Mouse (Mus musculus) lung, postnatal 0 days (tissue): ENCODE data around the gene Ganc. TPM values are rescaled to one million over a fixed set of nuclear protein-coding genes. Genes with fewer than 3 reads are reported as not detected.

Source experiments
- ATAC-seq: fragments of 200-750 bp; cut with Nextera tagmentation; 2 replicates; pipeline ENCODE4 v1.8.0; 2017; ENCODE audit warnings: moderate library complexity
- DNase-seq: peaks from one replicate; pipeline ENCODE4 v3.0.0-alpha.2; 2016; ENCODE audit warnings: low spot score
- H3K27ac ChIP-seq: fragments of 300-500 bp; sonication (generic); 2 replicates; pipeline ENCODE4 v1.5.1; 2014; ENCODE audit warnings: antibody characterized with exemption, mild to moderate bottlenecking, low read length, mixed read lengths
- H3K27me3 ChIP-seq: fragments of 300-500 bp; sonication (generic); replicated peaks from 2 replicates; pipeline ENCODE4 v1.6.1; 2014; ENCODE audit warnings: low read length, mixed read lengths; ENCODE audit not compliant: insufficient read depth
- H3K36me3 ChIP-seq: fragments of 300-500 bp; sonication (generic); 2 replicates; pipeline ENCODE4 v1.6.1; 2014; ENCODE audit warnings: low read length, mixed read lengths; ENCODE audit not compliant: insufficient read depth
- H3K4me1 ChIP-seq: fragments of 300-500 bp; sonication (generic); 2 replicates; pipeline ENCODE4 v1.6.1; 2014; ENCODE audit warnings: antibody characterized with exemption, low read depth, low read length, mixed read lengths; ENCODE audit not compliant: insufficient read depth
- H3K4me2 ChIP-seq: fragments of 300-500 bp; sonication (generic); replicated peaks from 2 replicates; pipeline ENCODE4 v1.6.1; 2014; ENCODE audit warnings: low read depth, mild to moderate bottlenecking, low read length, moderate library complexity, mixed read lengths
- H3K4me3 ChIP-seq: fragments of 300-500 bp; sonication (generic); 2 replicates; pipeline ENCODE4 v1.5.1; 2014; ENCODE audit warnings: low read depth, low read length
- H3K9ac ChIP-seq: fragments of 300-500 bp; sonication (generic); replicated peaks from 2 replicates; pipeline ENCODE4 v1.6.1; 2014; ENCODE audit warnings: low read depth, mild to moderate bottlenecking
- H3K9me3 ChIP-seq: fragments of 300-500 bp; sonication (generic); 2 replicates; pipeline ENCODE4 v1.6.1; 2016; ENCODE audit warnings: low read length, mixed read lengths
- CTCF ChIP-seq: IDR thresholded peaks from 2 replicates; pipeline ENCODE4 v1.5.1; 2016; ENCODE audit warnings: antibody characterized with exemption, mild to moderate bottlenecking
- EP300 ChIP-seq: IDR thresholded peaks from 2 replicates; pipeline ENCODE4 v1.6.1; 2016; ENCODE audit warnings: antibody characterized with exemption, mild to moderate bottlenecking, control low read depth
- WGBS: fragments of 180-500 bp; shearing (Covaris S2); extraction: QIAGEN DNeasy Blood & Tissue Kit; methylation state at CpG from one replicate; pipeline ENCODE4 v1.1.7; 2014; 5-methylcytosine and 5-hydroxymethylcytosine counted together
- polyA plus RNA-seq: library from polyadenylated mRNA; unstranded; fragments of >200 nt; fragmentation: Nextera tagmentation; extraction: Ambion mirVana; gene quantifications from 2 replicates; pipeline ENCODE4 v1.2.1, GENCODE M21; 2015

The Ganc gene
- polyA plus RNA-seq, 1 experiment from 2014 or later = 11.5 TPM

DNA sequence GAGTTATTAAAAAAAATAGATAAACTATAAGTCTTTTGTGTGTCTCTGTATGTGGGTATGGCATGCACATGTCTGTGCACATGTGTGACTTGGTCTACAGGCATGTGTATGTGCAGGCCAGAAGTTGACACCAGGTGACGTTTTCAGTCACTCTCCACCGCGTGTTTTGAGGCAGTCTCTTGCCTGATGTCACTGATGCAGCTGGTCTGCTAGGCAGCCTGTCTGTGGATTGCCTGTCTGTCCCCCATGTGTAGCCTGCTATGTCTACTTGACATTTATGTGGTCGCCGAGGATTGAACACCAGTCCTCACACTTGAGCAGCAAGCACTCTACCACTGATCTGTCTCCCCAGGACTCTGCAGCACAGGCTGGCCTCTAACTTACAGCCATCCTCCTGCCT lies 20.7 kb downstream of the Ganc start:
- Histone ChIP-seq H3K9ac (no peak overlapping the region), H3K4me3 (no peak overlapping the region), H3K27me3 (no peaks in the 10 kb centered on the region), H3K4me2 (no peak overlapping the region), H3K36me3 (no peaks in the 10 kb centered on the region), H3K27ac (no peak overlapping the region), H3K9me3 (no peaks in the 10 kb centered on the region), H3K4me1 (no peaks in the 10 kb centered on the region)
- no peak for TF ChIP-seq CTCF
- no peak for TF ChIP-seq EP300
- WGBS = 79% methylated on average over 5 of the region's 5 CpGs
- ATAC-seq (no peak), DNase-seq (no peak)

DNA sequence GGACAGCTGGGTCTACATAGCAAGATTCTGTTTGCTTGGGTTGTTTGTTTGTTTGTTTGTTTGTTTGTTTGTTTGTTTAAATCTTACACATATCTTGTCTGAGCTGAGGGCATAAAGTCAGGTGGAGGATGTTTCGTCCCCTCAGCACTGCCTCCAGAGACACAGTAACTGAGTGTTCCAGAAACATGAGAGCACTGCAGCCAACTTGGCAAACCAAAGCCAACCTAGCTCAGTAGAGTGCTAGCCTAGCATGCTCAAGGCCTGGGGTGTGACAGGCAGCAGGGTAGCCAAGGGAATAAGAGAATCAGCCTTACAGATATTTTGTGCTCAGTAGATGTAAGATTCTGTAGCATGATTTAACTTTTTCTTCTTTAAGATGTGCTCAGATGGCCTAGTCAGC lies 40.8 kb downstream of the Ganc start:
- Histone ChIP-seq H3K36me3 (no peaks in the 10 kb centered on the region), H3K4me2 (no peak overlapping the region), H3K9me3 (no peaks in the 10 kb centered on the region), H3K4me3 (no peak overlapping the region), H3K27ac (no peak overlapping the region), H3K4me1 (no peaks in the 10 kb centered on the region), H3K9ac (no peak overlapping the region), H3K27me3 (no peaks in the 10 kb centered on the region)
- WGBS = 91% methylated on average over 1 of the region's 1 CpGs
- ATAC-seq (no peak), DNase-seq (no peak)
- no peak for TF ChIP-seq CTCF
- no peak for TF ChIP-seq EP300

DNA sequence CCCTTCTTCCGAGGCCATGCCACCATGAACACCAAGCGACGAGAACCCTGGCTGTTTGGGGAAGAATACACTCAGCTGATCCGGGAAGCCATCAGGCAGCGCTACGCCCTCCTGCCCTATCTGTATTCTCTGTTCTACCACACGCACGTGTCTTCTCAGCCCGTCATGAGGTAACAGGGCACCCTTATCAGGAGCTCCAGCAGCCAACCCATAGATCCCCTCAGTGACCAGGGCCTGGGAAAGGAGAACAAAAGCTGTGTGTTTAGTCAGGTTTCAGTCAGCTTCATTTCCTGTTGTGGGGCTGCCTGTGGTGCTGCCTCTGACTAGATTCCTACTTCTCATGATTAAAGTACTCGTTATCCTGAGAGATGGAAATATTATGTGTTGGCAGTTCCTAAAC lies 42.7 kb downstream of the Ganc start:
- no peak overlapping the region for H3K27ac ChIP-seq
- H3K27me3 ChIP-seq = no peaks in the 10 kb centered on the region
- ATAC-seq (no peak), DNase-seq (no peak)
- no peaks in the 10 kb centered on the region for H3K9me3 ChIP-seq
- H3K36me3 ChIP-seq = no peaks in the 10 kb centered on the region
- H3K4me2 ChIP-seq = no peak overlapping the region
- TF ChIP-seq CTCF (no peak), EP300 (no peak)
- 55% methylated on average over 10 of the region's 10 CpGs for WGBS
- no peak overlapping the region for H3K9ac ChIP-seq
- H3K4me1 ChIP-seq = no peaks in the 10 kb centered on the region
- no peak overlapping the region for H3K4me3 ChIP-seq

DNA sequence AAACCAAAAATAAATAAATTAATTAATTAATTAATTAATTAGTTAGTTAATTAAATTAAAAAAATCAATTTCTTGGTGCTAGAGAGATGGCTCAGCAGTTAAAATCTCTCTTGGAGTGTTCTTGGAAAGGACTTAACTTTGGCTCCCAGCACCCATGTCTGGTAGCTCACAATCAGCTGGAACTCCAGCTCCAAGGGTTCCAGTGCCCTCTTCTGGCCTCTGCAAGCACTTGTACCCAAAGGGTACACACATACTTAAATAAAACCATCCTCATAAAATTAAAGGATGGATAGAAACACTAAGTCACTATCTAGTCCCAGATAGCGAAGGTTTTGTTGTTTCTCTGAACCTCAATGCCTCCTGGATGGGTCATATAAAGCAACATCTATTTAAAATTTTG lies 43.6 kb downstream of the Ganc start:
- Histone ChIP-seq H3K27me3 (no peaks in the 10 kb centered on the region), H3K27ac (no peak overlapping the region), H3K4me2 (no peak overlapping the region), H3K36me3 (no peaks in the 10 kb centered on the region), H3K4me3 (no peak overlapping the region), H3K9ac (no peak overlapping the region), H3K4me1 (no peaks in the 10 kb centered on the region), H3K9me3 (no peaks in the 10 kb centered on the region)
- 91% methylated on average over 1 of the region's 1 CpGs for WGBS
- DNase-seq (no peak), ATAC-seq (no peak)
- TF ChIP-seq EP300 = no peak
- no peak for TF ChIP-seq CTCF

DNA sequence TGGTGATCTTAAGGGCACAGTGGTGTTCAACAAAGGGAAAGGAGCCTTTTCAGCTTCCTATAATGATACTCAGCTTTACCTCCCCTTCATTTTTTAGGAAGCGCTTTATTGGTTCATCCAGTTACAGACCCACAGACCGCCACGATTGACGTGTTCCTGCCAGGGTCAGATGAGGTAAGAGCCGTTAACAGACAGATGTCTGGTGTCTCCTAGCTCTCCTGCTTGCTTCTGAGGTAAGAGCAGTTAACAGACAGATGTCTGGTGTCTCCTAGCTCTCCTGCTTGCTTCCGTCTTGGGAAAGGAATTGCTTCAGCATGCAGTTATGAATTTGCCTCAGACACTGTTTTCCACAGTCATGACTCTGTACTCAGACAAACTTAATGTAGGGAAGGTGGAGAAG lies 47.0 kb downstream of the Ganc start:
- ATAC-seq (no peak), DNase-seq (peak; percentile 7)
- Histone ChIP-seq H3K4me3 (no peak overlapping the region), H3K9me3 (no peaks in the 10 kb centered on the region), H3K9ac (no peak overlapping the region), H3K27me3 (no peaks in the 10 kb centered on the region), H3K4me2 (no peak overlapping the region), H3K4me1 (no peaks in the 10 kb centered on the region), H3K36me3 (no peaks in the 10 kb centered on the region; the same call in 1 of the 2 replicates), H3K27ac (no peak overlapping the region)
- 61% methylated on average over 6 of the region's 6 CpGs for WGBS
- no peak for TF ChIP-seq CTCF

GRCm38 (mm10) chr2:120452600-120452999 lies 48.9 kb downstream of the Ganc start:
- DNase-seq (peak; percentile 8), ATAC-seq (no peak)
- Histone ChIP-seq H3K27ac (no peak overlapping the region), H3K36me3 (no peaks in the 10 kb centered on the region; the same call in 1 of the 2 replicates), H3K4me1 (no peaks in the 10 kb centered on the region), H3K9me3 (no peaks in the 10 kb centered on the region), H3K4me2 (no peak overlapping the region), H3K9ac (no peak overlapping the region), H3K27me3 (no peaks in the 10 kb centered on the region), H3K4me3 (no peak overlapping the region)
- TF ChIP-seq CTCF = no peak
- TF ChIP-seq EP300 = no peak
- 53% methylated on average over 4 of the region's 4 CpGs for WGBS

DNA sequence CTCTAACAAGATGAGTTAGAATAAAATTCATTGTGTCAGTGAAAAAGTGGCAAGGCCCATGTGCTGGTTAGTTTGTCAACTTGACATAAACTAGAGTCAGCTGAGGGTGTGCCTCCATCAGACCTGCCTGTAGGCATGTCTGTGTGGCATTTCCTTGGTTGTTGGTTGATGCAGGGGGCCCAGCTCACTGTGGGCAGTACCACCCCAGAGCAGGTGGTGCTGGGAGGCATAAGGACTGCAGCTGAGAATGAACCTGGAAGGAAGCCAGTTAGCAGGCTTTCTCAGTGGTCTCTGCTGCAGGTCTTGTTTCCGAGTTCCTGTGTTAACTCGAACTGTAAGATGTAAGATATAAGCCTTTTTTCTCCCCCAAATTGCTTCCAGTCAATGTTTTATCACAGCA lies 51.3 kb downstream of the Ganc start:
- DNase-seq (no peak), ATAC-seq (no peak)
- Histone ChIP-seq H3K9me3 (no peaks in the 10 kb centered on the region), H3K36me3 (no peaks in the 10 kb centered on the region; the same call in 1 of the 2 replicates), H3K27ac (no peak overlapping the region), H3K27me3 (no peaks in the 10 kb centered on the region), H3K4me1 (no peaks in the 10 kb centered on the region), H3K9ac (no peak overlapping the region), H3K4me2 (no peak overlapping the region), H3K4me3 (no peak overlapping the region)
- TF ChIP-seq CTCF = no peak
- no peak for TF ChIP-seq EP300
- WGBS = 66% methylated on average over 2 of the region's 2 CpGs
